Mouse (Mus musculus): Measurements from ENCODE around the gene Ssh1.

- TF ChIP-seq CTCF (IDR thresholded peaks at IDR 0.05; ENCODE audit: low read depth) (no peak), EP300 (IDR thresholded peaks at IDR 0.05; ENCODE audit: low read depth) (no peak)
These were observed 85.7 kb downstream of the Ssh1 start for GRCm38 (mm10) chr5:113907786-113908567.
